Mouse (Mus musculus) megakaryocyte, embryonic 14.5 days (primary cell): ENCODE results near the gene Qser1.

Experiments used
- FLI1 ChIP-seq: IDR thresholded peaks from 2 replicates; pipeline ENCODE4 v1.6.1; 2012; ENCODE audit warnings: low read length, inconsistent platforms, mixed read lengths
- GATA1 ChIP-seq: IDR thresholded peaks from 3 replicates; pipeline ENCODE4 v1.6.1; 2012; ENCODE audit warnings: mixed read lengths, low read length, inconsistent platforms, borderline replicate concordance

DNA sequence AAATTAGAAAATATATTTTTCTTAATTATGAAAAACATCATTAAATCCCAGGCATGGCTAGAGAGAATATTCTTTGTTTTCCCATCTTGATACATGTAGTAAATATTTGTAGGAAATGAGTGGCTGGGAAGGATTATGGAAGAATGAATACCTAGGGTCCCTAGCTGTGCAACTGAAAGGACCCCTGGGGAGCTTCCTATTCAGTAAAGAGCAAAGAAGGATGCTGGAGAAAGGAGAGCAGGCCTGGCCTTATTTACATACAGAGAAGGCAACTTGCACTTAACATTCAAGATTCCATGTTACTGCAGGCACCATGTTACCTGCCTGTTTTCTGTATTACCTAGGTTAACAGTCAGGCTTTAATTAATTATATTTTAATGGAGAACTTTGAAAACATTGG, 26.0 kb upstream of the Qser1 start:
- TF ChIP-seq FLI1, result no peak
- TF ChIP-seq GATA1, result no peak
